Mouse (Mus musculus) hindlimb bud, embryonic 11.5 days (tissue): ENCODE measurements around the gene Uty.

Source experiments
- DNase-seq: peaks from one replicate; pipeline ENCODE4 v3.0.0-alpha.2; 2012; ENCODE audit warnings: low read depth, low spot score; ENCODE audit errors: extremely low spot score

Gene Uty

GRCm38 (mm10) chrY:1245426-1245863, at the start of gene Uty:
Gene Uty, minus strand, starts transcription at chrY:1245759.
- peak; percentile 30 for DNase-seq

GRCm38 (mm10) chrY:1293708-1294107, 48.1 kb upstream of the Uty start:
- DNase-seq, result no peak

- DNase-seq, result peak; percentile 33
These were observed 40.7 kb upstream of the Uty start, which contains the start of gene Ddx3y for GRCm38 (mm10) chrY:1286171-1286795. Gene Ddx3y, minus strand, starts transcription at chrY:1286629.

GRCm38 (mm10) chrY:1285735-1286134, 40.2 kb upstream of the Uty start:
- DNase-seq, result no peak

- DNase-seq, result no peak
These were observed 558 bp upstream of the Uty start for GRCm38 (mm10) chrY:1246117-1246516.

GRCm38 (mm10) chrY:1244940-1245339, 619 bp downstream of the Uty start:
- DNase-seq, result no peak

GRCm38 (mm10) chrY:1244421-1244820, 1.1 kb downstream of the Uty start:
- DNase-seq, result no peak

GRCm38 (mm10) chrY:1220001-1220400, 25.6 kb downstream of the Uty start:
- DNase-seq, result no peak

- DNase-seq, result no peak
These were observed 67.1 kb downstream of the Uty start for GRCm38 (mm10) chrY:1178476-1178875.

- DNase-seq, result no peak
These were observed 82.5 kb downstream of the Uty start for GRCm38 (mm10) chrY:1163054-1163453.

GRCm38 (mm10) chrY:1116153-1116552, 129.4 kb downstream of the Uty start:
- no peak for DNase-seq

GRCm38 (mm10) chrY:1114016-1114415, 131.5 kb downstream of the Uty start:
- DNase-seq, result no peak
